Mouse (Mus musculus) stomach, embryonic 15.5 days (tissue): ENCODE results near the gene Vmn2r41. TPM values are rescaled to one million over a fixed set of nuclear protein-coding genes. Genes with fewer than 3 reads are reported as not detected.
"Not testable (repeated sequence)": the region's sequence is repeated elsewhere in the genome, so short reads cannot be mapped to it uniquely, and the experiment has no call there.

Experiments
- ATAC-seq: fragments of 200-750 bp; cut with Nextera tagmentation; 2 replicates; pipeline ENCODE4 v1.8.0; 2017; ENCODE audit warnings: low read depth, moderate number of reproducible peaks, moderate TSS enrichment; ENCODE audit not compliant: insufficient read depth, low FRiP score
- H3K27ac ChIP-seq: fragments of 300-500 bp; sonication (generic); 2 replicates; pipeline ENCODE4 v1.5.1; 2015; ENCODE audit warnings: mild to moderate bottlenecking, inconsistent platforms
- H3K27me3 ChIP-seq: fragments of 300-500 bp; sonication (generic); replicated peaks from 2 replicates; pipeline ENCODE4 v1.6.1; 2015; ENCODE audit warnings: inconsistent platforms
- H3K36me3 ChIP-seq: fragments of 300-500 bp; sonication (generic); 2 replicates; pipeline ENCODE4 v1.6.1; 2015; ENCODE audit warnings: inconsistent platforms
- H3K4me1 ChIP-seq: fragments of 300-500 bp; sonication (generic); 2 replicates; pipeline ENCODE4 v1.6.1; 2015; ENCODE audit warnings: inconsistent platforms
- H3K4me2 ChIP-seq: fragments of 300-500 bp; sonication (generic); 2 replicates; pipeline ENCODE4 v1.6.1; 2015; ENCODE audit warnings: mild to moderate bottlenecking, inconsistent platforms
- H3K4me3 ChIP-seq: fragments of 300-500 bp; sonication (generic); replicated peaks from 2 replicates; pipeline ENCODE4 v1.5.1; 2015; ENCODE audit warnings: inconsistent platforms
- H3K9ac ChIP-seq: fragments of 300-500 bp; sonication (generic); 2 replicates; pipeline ENCODE4 v1.6.1; 2015; ENCODE audit warnings: inconsistent platforms
- H3K9me3 ChIP-seq: fragments of 300-500 bp; sonication (generic); 2 replicates; pipeline ENCODE4 v1.6.1; 2016; ENCODE audit warnings: inconsistent platforms
- WGBS: fragments of 180-500 bp; shearing (Covaris S2); methylation state at CpG from one replicate; pipeline ENCODE4 v1.1.7; 2015; 5-methylcytosine and 5-hydroxymethylcytosine counted together
- polyA plus RNA-seq: library from polyadenylated mRNA; unstranded; fragments of >200 nt; fragmentation: Nextera tagmentation; extraction: Ambion mirVana; gene quantifications from 2 replicates; pipeline ENCODE4 v1.2.1, GENCODE M21; 2015

Gene Vmn2r41
- polyA plus RNA-seq = not detected in 2 replicates

- ATAC-seq, H3K4me1 ChIP-seq, H3K9ac ChIP-seq, H3K4me2 ChIP-seq, H3K27me3 ChIP-seq, H3K36me3 ChIP-seq, H3K4me3 ChIP-seq, H3K9me3 ChIP-seq, H3K27ac ChIP-seq: not testable (repeated sequence)
- no CpG with 5 or more reads among the region's 1 CpGs for WGBS
Measured at GRCm38 (mm10) chr7:8161554-8161953, at the start of gene Vmn2r41. TSS of gene Vmn2r41 (minus strand) at chr7:8161654.

GRCm38 (mm10) chr7:8200220-8200619 lies 38.8 kb upstream of the Vmn2r41 start, which contains the start of gene Vmn2r42:
TSS of gene Vmn2r42 (minus strand) at chr7:8200320.
- H3K4me2 ChIP-seq, H3K4me3 ChIP-seq, H3K9ac ChIP-seq, H3K36me3 ChIP-seq, H3K4me1 ChIP-seq, H3K9me3 ChIP-seq, ATAC-seq, H3K27me3 ChIP-seq, H3K27ac ChIP-seq: not testable (repeated sequence)
- no CpG with 5 or more reads among the region's 2 CpGs for WGBS

GRCm38 (mm10) chr7:8092871-8093270 lies 68.6 kb downstream of the Vmn2r41 start:
- not testable (repeated sequence) for H3K9me3 ChIP-seq, H3K27ac ChIP-seq, ATAC-seq, H3K36me3 ChIP-seq, H3K4me3 ChIP-seq, H3K27me3 ChIP-seq, H3K4me2 ChIP-seq, H3K4me1 ChIP-seq, H3K9ac ChIP-seq
- WGBS = 34% methylated on average over 11 of the region's 15 CpGs

Other genes starting within 250 kb of the Vmn2r41 start
- gene Vmn2r42, start 38.7 kb upstream of the Vmn2r41 start, polyA plus RNA-seq = not detected in 2 replicates
- gene Vmn2r43, start 98.9 kb upstream of the Vmn2r41 start, polyA plus RNA-seq = not detected in 2 replicates
- not detected in 2 replicates for gene Vmn2r44, start 221.7 kb upstream of the Vmn2r41 start, polyA plus RNA-seq